Mouse (Mus musculus) bone marrow macrophage, adult 2 months (primary cell): ENCODE measurements at regions not wholly inside any gene's neighbourhood (a gene's known extent, or its start where the extent isn't known, plus 50 kb on each side); places are given as distances from the start of the nearest gene placed in this dataset.

ENCODE experiments used
- CTCF ChIP-seq: IDR thresholded peaks from 2 replicates; pipeline ENCODE4 v1.5.1; 2012; ENCODE audit warnings: low read depth, mild to moderate bottlenecking, low read length, moderate library complexity
- POLR2A ChIP-seq: IDR thresholded peaks from 2 replicates; pipeline ENCODE4 v1.6.1; 2012; ENCODE audit warnings: mild to moderate bottlenecking, low read depth, low read length, borderline replicate concordance

GRCm38 (mm10) chr13:119081691-119082090, 346.7 kb upstream of the Paip1 start:
- no peak for TF ChIP-seq CTCF
- no peak for TF ChIP-seq POLR2A
